Mouse (Mus musculus) urinary bladder, postnatal 10 days (tissue): ENCODE measurements at regions not wholly inside any gene's neighbourhood (a gene's known extent, or its start where the extent isn't known, plus 50 kb on each side); places are given as distances from the start of the nearest gene placed in this dataset.

ENCODE experiments used
- DNase-seq: peaks from one replicate; pipeline ENCODE4 v3.0.0; 2022; ENCODE audit warnings: low spot score

DNA sequence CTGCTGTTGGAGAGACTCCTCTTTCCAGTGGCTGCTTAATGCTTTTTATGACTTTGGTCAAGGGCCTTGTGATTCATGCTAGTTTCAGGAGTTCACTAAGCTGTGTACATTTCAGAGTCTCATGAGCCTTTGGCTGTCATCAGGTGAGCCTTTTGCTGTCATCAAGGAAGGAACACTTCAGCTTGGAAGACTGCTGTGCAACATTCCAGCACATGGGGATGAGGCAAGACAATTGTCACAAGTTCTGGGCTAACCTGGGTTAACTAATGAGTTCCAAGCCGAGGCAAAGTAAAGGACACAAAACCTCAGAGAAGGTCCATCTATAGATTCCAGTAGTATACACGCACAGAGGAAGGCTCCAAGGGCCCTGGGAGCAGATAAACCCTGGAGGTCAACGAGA, 124.8 kb upstream of the Eef2kmt start:
- DNase-seq = no peak

DNA sequence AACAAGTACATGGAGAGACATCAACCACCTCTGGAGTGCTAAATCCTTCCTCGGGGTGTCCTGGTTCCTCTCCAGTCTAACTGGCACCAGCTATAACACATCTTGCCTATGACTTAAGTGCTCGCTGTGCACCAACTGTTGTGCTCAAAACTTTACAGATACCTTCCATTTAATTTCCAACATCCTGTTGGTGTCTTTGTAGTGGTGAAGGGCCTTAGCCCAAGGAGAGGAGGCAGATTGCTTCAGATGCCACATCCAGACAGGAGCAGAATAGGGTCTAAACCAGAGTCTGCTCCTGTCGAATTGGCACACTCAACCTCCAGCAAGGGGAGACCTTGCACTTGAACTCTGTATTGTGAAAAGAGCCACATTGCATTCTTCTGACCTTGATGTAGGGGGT, 121.2 kb upstream of the Eef2kmt start:
- no peak for DNase-seq

DNA sequence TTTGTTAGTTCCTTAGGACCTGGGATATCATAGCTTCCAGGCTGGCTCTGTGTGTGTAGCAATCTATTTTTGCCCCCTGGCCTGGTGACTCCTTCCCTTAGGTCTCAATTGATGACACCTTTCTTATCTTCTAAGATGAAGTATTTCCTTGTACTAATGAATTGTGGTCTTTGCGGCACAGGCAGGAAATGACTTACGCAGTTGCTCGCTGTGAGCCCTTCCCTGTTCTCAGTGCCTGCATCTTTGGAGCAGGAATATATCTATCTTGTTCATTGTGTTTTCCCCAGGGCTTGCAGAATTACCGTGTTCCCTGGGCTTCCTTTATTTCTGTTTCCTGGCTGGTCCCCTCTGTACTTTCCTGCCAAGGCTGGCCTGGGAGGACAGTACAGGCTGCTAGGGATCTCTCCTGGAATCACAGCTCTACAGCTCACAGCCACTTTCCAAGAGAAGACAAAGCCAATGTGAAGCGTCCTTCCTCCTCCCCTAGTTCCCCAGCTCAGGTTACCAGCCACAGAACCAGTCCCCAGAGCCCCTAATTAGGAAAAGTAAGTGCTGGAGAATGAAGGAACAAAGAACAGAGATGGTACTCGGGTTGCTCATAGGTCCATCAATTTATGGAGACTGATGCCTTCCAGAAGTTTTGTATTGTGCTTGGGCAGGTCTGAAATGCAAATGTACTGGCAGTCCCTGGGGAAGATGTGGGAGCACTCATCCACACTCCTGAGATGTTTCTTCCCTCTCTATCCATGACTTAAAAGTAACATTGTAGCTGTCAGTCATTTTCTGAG, 119.2 kb upstream of the Eef2kmt start:
- no peak for DNase-seq

DNA sequence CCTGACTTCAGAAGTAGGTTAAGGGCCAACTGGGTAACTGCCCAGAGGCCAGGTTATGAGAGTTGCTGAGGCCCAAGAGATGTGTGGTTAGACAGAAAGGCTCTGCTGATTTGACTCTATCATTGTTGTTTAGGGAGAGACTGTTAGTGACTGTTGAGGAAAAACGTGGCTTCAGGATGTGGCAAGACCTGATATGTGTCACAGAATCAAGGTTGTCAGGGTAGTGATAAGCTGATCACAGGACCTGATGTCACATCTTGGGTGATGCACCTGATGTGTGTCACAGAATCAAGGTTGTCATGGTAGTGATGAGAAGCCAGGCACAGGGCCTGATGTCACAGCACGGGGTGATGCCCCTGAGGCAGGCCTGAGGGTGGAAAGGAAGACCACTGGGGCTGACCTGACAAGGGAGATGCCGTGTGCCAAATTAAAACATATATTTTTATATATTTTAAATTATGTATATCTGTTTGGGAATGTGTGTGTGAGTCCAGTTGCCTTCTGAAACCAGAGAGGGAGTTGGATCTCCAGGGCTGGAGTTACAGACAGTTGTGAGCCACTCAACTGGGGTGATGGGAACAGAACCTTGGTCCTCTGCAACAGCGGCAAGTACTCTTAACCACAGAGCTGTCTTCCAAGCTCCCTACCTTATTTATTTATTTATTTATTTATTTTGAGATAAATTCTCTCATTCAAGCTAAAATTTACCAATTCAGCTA, 115.6 kb upstream of the Eef2kmt start:
- DNase-seq = no peak

DNA sequence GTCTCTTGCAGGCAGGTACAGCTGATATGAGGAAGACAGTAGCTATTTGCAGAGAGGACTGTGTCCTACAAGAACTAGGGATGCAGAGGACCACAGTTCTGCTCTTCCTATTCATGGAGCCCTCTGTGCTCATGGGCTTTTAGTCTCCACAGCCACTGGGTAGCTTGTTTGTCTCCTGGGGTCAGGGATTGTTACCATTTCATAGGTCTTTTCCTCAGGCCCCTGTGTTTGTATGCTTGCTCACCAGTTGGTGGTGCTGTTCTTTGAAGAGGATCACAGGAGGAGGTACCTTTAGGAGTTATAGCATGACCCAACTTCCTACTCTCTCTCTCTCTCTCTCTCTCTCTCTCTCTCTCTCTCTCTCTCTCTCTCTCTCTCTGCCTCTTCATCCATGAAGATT, 114.7 kb upstream of the Eef2kmt start:
- no peak for DNase-seq

DNA sequence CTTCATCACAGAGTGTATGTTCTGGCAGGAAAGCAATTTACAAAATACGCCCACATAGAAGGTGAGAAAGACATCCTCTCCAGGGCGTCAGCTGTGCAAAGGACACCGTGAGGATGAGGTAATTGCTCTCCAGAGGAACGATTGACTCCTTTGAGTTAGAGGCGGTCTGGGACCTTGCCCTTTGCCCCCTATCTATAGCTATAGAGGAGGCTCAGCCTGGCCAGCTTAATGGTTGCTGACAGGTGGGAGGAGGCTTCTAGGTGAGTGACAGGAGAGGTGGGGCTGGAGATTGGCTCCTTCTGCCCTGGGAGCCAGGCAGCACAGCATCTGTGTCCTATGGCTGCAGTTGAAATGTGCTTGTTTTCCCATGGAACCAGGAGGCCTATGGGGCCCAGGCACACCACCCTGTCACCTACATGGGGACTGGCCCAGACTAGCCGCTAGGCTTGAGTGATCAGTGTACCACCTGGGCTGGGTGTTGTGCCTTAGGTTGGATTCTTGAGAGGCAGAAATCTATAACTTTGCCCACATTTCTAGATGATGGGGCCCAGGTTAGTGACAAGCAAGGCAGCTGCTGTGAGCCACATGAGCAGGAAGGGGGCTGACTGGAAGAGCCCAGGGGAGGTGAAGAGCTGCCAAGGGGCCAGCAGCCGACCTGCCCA, 113.2 kb upstream of the Eef2kmt start:
- no peak for DNase-seq

DNA sequence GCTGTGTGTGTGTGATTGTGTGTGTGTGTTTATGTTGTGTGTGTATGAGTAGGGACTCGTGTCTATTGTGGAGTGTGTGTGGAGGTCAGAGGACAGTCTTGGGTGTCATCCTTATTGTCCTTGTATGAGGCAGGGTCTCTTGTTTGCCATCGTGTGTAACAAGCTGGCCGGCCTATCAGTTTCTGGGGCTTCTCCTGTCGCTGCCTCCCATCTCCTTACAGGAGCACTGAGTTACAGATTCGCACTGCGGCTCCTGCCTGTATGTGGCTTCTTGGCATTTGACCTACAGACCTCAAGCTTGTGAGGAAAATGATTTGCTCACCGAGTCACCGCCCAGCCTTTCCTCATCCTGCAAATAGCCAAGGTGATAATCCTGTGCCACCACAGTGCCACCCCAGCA, 112.6 kb upstream of the Eef2kmt start:
- DNase-seq = no peak

DNA sequence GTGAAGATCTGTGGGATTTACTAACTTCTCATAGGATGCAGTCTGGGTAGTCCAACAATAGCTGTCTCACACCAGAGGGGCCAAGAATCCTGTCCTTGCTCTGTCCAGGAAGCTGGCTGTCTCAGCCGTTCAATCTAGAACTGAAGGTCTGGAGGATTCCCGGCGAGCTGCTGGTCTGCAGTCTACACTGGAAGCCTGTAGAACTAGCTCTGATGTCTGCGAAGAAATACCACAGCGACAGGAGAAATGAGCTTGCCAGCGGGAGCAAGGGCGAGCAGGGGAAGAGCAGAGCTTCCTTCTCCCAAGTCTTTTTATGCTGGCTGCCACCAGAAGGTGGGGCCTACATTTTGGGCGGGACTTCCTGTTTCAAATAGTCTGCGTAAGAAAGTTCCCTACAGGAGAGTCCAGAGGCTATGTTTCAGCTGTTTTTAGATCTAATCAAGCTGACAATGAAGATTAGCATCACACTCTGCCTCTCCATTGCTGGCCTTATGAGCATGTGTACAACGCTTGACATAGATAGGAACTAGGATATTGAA, 111.9 kb upstream of the Eef2kmt start:
- DNase-seq = no peak

DNA sequence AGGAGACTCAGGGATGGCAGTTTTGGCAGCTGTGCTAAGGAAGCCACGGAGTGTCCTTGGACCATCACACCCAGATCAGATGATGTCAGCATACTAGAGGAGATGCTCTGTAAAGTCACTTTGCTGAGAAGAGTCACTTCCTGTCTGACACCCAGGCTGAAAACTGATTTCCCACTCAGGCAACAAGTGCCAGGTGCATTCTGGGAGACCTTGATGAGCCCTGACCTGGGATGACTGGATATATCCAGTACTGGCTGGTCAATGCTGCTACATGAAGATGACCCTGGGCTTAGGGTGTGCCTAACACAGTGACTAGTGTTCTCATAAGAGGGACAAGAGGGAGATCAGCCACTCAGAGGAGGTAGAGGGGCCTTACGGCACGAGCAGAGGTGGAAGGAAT, 110.2 kb upstream of the Eef2kmt start:
- no peak for DNase-seq

DNA sequence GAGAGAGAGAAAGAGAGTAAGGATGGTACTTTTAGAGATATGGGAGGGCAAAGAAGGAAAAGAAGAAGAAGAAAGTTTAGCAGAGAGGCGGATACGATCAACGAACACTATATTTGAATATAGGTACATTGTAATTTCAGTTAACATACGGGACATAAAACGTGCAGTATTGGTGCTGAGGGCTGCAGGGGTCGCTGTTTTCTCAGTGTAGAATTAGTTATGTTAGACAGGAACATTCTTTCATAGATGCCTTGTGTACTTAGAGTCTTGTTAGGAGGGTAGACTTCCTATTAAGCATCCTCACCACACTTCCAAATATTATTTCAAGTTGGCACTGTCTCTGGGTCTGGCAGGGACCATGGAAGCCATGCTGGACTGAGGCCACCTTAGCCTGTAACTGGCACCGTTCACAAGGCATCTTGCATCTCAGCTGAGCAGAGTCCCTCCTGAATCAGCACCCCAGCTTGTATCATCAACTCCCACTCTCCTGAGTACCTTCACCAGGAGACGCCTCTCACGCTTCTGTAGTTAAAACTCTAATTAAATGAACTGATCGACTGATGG, 107.3 kb upstream of the Eef2kmt start:
- no peak for DNase-seq

DNA sequence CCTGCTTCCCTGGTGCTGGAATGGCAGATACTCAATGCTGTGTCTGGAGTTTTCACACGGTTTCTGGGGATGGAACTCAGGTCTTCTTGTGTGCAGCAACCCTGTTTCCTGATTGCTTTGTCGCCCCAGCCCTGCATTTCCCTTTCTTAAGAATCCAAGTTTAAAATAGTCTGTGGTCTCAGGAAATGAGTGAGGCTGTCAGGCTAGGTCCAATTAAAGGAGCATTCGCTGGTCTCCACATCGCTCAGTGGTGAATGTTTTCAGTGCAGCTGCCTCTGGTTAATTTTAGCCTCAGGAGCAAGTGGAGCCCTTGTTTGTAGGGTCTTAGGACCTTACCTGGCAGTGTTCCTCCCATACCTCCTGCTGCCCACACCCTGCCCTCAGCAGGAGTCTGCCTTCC, 103.4 kb upstream of the Eef2kmt start:
- no peak for DNase-seq

DNA sequence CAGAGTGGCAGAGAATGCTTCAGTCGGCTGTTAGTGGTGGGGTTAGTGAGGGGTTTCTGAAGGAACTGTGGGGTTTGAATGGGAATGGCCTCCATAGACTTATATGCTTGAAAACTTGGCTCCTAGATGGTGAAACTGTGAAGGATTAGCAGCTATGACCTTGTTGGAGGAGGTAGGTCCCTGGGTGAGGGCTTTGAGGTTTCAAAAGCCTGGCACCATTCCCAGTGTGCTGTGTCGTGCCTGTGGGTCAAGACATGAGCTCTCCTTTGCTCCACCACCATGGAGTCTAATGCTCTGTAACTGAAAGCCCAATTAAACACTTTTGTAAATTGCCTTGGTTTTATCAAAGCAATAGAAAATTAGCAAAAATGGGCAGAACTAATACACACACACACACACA, 98.1 kb upstream of the Eef2kmt start:
- DNase-seq = no peak

DNA sequence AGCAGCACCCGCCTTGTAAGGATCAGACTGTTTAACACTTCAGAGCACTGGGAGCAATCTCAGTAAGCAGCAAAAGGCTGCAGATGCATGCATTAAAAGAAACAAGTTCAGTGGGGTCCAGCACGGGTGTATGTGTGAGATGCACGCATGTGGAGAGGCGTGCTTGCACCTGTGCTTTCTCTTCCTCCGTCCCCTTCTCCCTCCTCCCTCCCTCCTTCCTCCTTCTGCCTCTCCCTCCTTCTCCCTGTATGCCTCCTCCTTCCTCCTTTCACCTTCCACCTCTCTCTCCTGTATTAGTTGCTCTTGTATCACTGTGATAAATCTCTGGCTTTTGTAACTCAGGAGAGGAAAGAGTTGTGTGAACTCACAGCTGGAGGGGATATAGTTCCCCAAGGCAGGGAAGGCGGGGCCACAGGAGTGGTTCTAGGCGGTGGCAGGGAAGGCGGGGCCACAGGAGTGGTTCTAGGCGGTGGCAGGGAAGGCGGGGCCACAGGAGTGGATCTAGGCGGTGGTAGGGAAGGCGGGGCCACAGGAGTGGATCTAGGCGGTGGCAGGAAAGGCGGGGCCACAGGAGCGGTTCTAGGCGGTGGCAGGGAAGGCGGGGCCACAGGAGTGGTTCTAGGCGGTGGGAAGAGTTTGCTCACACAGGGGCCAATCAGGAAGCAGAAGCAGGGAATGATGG, 96.2 kb upstream of the Eef2kmt start:
- DNase-seq = no peak

DNA sequence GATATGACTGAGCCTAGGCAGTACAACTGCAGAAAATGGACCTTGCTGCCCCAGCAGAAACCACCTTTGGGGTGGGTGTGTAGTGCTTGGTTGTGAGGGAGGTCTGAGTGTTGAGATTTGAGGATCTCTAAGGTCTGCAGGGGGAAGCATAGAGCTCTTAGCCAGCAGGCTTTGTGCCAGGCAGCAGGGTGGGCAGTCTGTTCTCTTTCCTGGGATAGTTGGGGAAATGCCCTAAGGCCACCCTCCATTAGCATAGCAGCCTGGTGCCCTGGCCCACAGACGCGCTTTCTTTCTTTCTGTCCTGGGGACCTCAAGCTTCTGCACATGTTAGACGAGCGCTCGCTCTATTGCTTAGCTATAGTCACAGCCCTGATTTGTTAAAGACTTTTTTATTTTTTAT, 91.4 kb upstream of the Eef2kmt start:
- DNase-seq = no peak

DNA sequence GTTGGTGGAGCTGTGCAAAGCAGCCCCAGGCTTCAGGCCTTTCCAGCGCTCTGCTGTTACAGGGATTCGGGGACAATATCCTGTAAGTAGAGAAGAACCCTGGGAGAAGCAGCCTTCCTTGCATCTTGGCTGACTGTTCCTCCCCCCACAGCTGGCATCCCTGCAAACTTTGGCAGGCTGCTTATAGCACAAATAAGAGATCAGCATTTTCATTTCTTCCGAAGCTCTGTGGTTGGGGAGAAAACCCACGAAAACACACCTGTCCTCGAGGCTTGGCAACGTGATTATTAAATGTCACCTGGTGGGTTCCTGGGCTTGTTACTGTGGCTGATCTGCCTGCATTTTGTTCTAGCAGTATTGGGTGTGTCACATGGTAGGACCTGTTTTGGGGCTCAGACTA, 86.5 kb upstream of the Eef2kmt start:
- DNase-seq = no peak

DNA sequence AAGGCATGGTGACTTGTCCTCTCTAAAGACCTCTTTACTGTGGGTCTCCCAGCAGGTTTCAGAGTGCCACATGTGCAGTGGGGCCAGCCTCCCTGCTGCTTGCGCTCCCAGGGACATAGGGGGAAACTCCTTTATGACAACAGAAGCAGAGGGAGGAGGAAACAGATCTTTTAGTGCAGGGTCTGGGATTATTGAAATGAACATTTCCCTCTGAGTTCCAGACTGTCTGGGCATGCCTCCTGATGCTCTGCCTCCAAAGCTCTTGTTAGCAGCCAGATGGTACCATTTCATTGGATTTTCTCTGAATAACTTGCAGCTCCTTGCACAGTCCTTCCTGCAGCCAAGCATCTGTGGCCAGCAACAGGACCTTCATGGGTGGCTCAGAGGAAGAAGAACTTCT, 60.5 kb upstream of the Eef2kmt start:
- DNase-seq = no peak

DNA sequence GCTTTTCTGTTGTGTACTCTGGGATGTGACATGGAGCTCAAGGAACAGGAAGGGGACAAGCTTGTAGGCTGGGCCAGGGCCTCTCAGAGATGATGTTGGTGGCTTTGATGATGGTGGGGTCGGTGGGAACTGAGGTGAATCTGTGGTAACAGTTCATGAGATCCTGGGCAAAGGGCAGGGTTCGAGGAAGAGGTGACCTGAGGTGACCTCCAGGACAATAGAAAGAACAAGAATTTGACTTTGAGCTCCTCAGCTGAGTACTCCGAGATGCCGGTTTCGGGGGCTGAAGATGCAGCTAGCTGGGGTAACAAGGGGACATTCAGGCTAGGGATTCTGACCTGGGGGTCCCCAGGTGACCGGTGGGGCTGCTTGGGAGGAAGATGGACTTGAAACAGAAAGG, 57.5 kb upstream of the Eef2kmt start:
- no peak for DNase-seq

DNA sequence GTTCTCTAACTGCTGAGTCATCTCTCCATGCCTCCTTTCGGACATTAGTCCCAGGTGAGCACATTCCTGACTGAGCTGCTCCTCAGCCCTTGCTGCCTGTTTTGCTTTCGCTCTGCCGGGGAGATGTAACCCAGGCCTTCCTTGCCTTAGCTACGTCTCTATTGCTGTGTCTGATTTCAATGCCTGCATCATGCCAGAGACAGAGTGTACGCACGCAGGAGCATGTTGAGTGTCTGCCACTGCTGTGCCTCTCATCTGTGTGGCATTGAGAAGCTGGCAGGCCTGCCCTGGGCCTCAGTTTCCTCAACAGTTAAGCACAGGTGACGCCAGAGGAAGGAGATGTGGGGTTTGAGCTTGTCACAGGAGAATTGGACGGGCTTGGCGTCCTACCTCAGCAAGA, 55.7 kb upstream of the Eef2kmt start:
- DNase-seq = no peak

DNA sequence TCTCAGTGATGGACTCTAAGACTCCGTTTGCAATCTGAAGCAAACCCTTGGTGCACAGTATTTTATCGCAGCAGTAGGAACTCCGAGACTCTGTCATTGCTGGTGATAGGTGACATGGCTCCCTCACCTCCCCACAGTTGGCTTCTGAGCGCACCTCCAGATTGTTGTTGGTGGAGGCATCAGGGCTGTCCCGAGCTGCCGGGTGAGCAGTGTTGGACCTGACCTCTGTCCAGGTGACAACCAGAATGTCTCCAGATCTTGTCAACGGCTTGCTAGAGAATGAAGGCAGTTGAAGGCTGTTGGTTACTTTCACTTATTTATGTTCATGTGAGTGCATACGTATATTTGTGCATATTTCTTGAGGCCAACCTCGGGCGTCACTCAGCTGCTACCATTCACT, 55.0 kb upstream of the Eef2kmt start:
- DNase-seq = no peak

DNA sequence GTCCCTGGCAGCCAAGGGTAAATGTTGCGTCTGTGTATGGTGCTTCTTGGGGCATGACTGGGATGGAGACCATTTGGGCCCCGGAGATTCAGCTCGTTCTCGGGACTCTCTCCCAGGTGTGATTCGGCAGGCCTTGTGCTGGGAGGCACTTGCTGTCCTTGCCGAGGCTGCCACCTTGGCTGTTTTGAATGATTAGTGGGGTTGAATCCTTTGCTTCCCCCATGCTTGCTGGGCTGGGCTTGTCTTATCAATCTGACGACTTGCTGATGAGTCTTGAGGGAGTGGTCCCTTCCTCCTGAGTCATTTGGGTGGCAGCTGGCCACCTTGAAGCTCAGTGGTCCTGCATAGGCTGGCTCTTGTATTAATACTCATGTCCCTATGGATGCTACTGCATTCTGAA, 52.0 kb upstream of the Eef2kmt start:
- DNase-seq = no peak

DNA sequence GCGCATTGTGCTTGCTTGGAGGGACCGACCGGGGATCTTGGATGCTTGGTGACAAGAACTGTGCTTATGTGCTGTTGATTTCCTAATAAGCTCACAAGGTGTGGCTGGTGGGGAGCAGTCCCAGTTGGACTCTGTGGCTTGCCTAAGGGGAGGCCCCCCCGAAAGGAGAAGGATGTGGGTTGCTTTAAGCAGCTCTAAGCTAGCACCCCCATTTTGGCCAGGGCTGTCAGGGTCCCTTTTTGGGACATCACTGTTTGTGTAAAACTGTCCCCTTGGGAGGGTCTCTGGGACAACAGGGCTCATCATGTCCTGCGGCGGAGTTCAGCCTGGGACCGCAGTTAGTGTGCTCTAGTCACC, 51.4 kb upstream of the Eef2kmt start:
- no peak for DNase-seq

DNA sequence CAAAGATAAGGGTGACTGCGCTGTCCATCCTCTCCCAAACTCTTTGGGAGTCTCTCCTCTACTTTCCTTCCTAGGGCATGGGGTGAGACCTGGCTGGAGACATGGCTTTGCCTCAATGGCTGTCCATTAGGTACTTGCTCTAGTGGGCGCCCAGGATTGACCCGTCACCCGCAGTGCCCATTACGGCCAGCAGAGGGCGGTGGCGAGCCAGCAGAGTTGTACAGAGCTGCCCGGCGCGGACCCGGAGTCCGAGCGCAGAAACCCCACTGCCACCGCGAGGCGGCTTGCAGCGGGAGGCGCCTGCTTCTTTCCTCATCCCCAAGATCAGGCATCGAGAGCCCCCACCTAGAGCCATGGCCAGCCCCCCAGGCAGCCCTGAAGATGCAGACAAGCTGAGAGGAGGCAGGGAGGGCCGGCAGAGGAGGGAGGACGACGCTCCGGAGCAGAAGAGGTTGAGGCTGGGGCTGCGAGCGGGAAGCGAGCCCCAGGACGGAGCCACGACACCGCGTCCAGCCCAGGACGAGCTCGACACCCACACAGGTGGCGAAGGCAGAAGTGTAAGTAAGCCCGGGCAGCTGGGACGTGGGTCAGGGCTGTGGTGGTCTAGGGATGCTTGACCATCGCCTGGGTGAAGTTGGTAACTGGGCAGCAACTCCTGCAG, 50.9 kb upstream of the Eef2kmt start:
- peak; percentile 65 for DNase-seq
